Mouse (Mus musculus): ENCODE results near the gene Ebf1.

GRCm38 (mm10) chr11:44767322-44767721 lies 150.2 kb downstream of the Ebf1 start:
- no peak for TF ChIP-seq CTCF (IDR thresholded peaks at IDR 0.05; ENCODE audit: low read depth)
- TF ChIP-seq EP300 (IDR thresholded peaks at IDR 0.05; ENCODE audit: low read depth), result no peak
